Mouse (Mus musculus): Measurements from ENCODE around the gene Tet3.

GRCm38 (mm10) chr6:83399790-83400189 is 59.1 kb downstream of the Tet3 start:
- no peak for TF ChIP-seq CTCF (IDR thresholded peaks at IDR 0.05; ENCODE audit: insufficient read depth, low read depth, low read length)
- TF ChIP-seq POLR2A (IDR thresholded peaks at IDR 0.05; ENCODE audit: insufficient read depth, low read depth, low read length): no peak
